Mouse (Mus musculus) layer of hippocampus, adult 11-12 months (tissue): ENCODE measurements at regions not wholly inside any gene's neighbourhood (a gene's known extent, or its start where the extent isn't known, plus 50 kb on each side); places are given as distances from the start of the nearest gene placed in this dataset.
A peak's percentile ranks its signal among the peaks of the same experiment; 100 is the strongest.

ENCODE experiments used
- DNase-seq: peaks from one replicate; pipeline ENCODE4 v3.0.0; 2022; ENCODE audit warnings: low spot score

DNA sequence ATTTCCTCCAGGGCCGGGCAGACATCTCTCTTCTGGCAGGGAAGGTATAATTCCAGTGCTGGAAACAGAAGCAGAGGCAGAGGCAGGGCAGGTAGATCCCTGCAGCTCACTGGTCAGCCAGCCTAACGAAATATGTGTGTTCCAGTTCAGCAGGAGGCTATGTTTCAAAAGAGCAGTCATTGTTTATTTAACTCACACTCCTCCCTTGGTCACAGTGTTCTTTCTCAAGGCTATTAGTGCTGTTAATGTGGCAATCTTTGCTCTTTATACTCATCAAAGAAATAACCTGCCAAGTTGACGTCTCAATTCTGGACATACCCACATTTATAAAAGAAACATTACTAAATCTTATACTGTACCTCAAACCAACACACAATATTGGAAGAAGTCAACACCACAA, 253.3 kb upstream of the Adgrl3 start:
- DNase-seq = no peak

DNA sequence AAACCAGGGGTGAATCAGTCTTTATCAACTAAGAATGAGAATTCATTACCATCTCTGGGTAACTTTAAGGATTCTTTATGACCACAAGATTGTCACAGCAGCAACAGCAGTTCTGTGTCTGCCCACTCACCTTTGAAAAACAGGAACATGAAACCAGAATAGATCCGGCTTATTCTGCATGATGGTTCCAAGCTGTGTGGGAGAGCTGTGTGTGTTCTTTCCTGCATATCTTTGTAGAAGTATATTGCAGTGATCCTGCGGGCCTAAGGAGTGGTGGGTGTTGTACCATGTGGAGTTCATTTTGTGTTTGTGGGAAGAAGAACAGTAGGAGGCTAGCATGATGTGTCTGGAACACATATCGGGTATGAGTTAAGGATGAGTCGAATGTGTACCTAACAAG, 236.0 kb upstream of the Adgrl3 start:
- DNase-seq = peak; percentile 61

DNA sequence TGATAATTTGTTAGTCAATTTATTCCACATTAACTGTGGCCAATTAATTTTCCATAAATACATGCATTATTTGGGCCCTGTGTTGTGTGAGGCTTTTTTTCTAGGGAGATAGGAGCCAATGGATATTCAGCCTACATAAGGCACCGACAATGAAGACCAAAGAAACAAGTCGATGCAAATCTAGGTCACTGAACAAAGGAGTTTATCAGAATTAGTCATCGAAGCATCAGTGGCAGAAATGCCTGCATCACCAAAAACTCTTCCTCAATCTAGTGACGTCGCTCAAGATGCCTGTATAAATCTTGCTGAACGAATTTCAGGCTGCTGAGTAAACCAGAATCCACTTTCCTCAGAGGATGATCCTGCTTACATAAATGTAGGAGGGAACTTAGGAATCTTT, 235.2 kb upstream of the Adgrl3 start:
- DNase-seq = no peak

DNA sequence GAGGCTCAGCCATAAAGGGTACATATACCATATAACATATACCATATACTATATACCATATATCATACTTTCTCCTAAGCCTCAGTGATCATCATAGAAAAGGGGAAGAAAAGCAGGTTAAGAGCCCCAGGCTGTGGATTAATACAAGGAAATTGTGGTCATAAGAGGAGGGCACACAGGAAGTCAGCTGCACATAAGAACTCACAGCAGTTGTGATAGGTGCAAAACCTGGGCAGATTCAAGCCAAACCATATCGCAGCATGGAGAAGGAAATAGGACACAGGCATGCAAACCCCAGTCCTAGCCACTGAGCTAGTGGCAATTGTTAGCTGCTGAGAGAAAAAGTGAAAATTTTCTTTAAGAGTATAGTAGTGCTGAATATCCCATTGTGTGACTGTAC, 228.3 kb upstream of the Adgrl3 start:
- DNase-seq = no peak

DNA sequence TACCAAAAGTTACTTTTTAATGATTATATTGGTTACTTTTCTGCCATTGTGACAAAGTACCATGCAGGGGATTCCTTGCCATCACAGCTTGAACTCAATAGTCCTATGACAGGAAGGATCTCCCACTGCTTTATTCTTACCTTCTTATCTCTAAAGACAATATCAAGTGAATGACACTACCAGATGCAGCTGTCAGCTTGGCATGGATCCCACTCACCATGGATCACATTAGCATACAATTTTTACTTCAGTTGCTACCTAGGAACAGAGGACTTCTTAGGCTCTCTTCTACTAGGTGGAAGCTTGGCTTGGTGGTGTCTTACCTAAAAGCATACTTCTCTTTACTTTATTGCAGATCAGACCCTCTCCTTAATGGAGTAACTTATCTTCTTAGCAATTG, 220.2 kb upstream of the Adgrl3 start:
- no peak for DNase-seq

DNA sequence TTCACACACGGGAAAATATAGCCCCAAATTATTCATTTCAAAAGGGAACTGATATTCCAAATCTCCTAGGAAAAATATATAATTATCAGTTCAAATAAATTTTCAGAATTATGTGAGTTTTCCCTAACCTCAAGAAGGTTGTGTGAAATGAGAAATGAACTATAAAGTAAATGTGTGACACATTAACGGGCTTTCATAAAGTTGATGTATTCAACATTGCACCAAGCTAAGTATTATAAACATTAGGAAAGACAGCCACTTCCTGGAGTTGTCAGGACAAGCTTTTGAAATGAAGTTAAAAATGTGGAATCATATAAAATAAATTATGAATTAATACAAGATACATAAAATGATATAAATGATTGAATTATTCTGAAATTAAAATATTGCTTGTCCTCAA, 207.0 kb upstream of the Adgrl3 start:
- DNase-seq = no peak

DNA sequence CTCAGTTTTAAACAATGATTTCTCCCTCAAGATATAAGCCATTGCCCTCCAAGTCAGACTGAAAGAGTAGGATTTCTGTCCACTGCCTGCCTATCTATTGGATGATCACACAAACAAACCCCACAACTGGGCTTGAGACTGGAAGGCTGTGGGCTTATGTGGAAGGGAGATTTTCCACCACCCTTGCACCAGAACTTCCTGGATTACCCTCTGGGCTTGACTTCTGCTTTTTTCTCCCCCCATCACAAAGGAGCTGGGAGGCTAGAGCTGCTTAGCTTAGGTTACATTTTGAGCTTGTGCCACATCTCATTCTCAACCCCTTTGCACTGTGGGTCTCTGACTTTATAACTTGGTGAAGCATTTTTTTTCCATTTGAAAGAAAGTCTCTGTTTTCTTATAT, 200.7 kb upstream of the Adgrl3 start:
- DNase-seq = no peak

DNA sequence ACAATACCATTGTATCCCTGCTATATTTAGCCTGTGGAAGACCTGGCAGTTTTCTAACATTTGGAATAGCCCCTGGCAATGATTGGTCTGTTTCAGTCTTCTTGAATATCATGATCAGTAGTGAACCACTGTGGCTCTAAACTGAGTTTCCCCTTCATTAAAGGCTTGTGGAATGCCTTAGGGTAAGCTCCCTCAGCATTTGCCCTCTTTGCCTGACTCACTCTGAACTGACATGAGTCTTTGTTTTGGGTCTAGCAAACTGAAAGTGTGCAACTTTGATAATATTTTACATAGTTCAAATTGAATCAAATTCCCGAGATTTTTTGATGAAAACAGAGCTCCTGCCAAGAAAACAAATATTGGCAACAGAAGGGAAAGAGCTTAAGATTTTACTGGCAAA, 177.4 kb upstream of the Adgrl3 start:
- no peak for DNase-seq

DNA sequence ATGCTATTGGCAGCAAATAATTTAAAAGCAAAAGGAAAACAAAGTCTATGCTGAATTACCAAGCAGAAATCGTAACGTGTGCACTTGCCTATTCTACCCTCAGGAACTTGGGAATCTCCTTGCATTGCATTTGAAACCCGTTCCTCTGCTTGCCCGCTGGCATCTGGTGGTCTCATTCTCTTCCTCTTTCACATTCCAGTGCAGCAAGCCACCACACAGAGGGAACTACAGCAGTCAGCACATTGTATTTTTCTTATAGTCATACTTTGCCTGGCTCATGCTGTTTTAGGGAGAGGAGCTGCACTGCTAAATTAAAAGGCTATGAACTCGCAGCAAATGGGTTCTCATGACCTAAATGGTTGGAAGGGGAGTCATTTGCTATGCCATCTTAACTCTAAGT, 164.9 kb upstream of the Adgrl3 start:
- no peak for DNase-seq

DNA sequence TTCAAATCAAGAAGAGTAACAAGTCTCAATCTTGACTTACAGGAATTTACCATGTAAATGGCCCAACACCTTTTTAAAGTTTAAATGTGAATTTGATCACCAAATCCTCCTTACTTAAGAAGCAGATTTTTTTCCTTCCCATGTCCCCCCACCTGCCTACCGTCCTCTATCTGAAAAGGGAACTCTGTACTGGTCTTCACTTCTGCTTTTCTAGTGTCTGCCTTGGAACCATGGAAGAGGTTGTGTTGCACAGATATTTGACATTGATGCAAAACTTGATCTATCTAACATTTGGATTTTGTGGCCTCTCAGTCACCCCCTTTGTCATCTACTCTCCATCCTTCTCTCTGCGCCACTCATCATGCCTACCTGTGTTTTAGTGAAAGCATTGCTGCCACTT, 143.3 kb upstream of the Adgrl3 start:
- no peak for DNase-seq

DNA sequence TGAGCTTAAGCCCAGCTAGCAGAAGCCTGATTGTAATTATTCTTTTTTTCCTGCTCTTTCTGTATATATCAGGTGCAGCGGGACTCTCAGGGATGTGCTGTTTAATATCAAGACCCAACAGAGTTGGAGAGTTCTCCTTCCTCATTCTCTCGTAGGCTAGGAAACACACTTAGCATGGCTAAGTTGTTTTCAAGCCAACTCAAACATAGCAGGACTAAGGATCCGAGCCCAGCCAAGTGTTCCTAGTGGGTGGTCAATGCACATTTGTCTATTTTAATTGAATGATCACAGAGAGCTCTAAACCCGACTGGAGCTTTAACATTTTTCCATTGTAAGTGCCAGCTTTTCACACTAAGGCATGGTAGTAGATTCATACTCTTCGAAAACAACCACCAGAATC, 121.7 kb upstream of the Adgrl3 start:
- no peak for DNase-seq

DNA sequence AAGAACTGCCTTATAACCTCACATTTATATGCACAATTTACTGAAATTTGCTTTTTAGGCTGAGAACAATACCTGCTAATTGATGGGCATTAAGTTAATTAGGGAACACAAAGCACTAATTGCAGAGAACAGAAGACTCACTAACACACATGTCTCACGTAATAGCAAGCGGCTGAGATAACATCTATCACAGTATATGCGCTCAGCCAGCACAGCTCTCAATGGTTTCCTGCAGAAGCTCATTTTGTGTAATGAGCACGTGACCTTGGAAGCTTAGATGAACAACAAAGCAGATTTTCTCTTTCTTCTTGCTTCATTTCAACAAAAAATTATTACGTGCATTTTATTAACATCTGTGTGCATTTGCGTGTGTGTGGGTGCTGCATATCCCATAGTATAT, 111.2 kb upstream of the Adgrl3 start:
- no peak for DNase-seq

DNA sequence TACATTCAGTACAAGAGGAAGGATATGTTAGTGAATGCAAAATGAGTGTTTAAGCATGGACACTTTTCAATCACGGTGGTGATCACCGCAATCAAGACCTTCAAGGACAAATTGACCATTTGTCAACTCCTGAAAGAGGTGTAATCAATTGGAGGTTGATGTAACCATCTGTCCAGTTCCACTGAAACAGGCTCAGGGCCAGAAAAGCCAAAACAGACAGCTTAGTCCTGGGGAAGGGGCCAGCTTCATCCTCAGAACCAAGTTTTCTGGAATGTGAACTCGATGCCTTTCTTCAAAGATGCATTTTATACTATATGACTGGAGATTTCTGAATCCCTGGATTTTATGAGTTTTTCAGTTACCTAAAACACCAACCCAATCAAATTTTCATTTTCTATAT, 81.1 kb upstream of the Adgrl3 start:
- no peak for DNase-seq

DNA sequence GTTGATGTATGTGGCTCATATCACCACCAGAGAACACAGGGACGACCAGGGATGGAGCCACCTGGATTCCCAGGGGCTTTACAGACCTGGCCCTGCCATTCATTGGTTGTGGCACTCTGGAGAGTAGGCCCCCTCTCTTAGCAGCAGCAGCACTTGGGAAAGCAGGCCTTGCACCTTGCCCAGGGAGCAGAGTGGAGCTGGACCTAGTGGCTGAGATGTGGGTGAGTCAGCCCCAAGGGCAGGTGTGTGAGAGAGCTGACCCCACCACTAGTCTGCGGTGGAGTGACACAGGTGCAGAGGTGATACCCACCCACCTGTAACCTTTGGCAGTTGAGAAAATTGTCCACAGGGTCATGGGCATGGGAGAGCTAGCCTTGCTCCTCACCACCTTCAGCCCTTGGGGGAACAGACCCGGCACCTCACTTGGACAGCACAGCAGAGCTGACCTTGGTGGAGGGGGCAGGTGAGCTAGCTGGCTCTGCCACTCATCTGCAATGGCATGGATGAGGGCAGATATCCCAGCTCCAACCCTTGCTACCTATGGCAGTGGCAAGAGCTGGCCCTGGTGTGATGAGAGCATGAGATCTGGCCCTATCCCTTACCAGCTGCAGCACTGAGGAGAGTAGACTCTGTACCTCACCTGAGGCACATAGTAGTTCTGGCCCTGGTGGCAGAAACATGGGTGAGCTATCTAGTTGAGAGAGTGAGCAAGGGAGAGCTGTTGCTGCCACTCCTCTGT, 67.9 kb upstream of the Adgrl3 start:
- no peak for DNase-seq

DNA sequence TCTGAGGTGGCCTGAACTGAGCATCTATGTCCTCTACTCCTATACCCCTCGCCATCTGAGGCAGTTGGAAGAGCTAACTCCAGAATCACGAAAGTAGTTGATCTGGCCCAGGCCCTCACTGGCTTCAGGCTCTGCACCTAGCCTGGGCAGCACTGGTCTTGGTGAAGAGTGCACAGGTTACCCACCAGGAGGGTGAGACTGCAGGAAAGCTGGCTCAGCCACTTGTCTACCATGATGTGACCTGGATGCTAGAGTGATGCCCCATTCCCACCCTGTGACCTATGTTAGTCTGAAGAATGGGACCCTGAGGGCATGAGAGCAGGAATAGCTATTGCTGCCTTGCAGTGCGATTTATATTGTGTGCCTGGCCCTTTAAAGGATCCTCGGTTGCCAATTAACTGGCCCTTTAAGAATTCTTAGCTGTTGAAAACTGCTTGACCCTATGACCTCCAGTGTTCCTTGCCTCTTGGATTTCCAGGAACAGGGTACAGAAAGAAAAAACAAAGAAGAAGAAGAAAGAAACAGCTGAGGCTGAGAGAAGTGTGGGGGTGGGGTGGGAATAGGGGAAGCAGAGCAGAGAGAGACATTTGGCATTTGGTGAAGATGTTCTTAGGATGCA, 67.2 kb upstream of the Adgrl3 start:
- DNase-seq = no peak
